Mouse (Mus musculus): ENCODE results near the gene Use1.
"Not testable (repeated sequence)": the region's sequence is repeated elsewhere in the genome, so short reads cannot be mapped to it uniquely, and the experiment has no call there.

Use1 gene

DNA sequence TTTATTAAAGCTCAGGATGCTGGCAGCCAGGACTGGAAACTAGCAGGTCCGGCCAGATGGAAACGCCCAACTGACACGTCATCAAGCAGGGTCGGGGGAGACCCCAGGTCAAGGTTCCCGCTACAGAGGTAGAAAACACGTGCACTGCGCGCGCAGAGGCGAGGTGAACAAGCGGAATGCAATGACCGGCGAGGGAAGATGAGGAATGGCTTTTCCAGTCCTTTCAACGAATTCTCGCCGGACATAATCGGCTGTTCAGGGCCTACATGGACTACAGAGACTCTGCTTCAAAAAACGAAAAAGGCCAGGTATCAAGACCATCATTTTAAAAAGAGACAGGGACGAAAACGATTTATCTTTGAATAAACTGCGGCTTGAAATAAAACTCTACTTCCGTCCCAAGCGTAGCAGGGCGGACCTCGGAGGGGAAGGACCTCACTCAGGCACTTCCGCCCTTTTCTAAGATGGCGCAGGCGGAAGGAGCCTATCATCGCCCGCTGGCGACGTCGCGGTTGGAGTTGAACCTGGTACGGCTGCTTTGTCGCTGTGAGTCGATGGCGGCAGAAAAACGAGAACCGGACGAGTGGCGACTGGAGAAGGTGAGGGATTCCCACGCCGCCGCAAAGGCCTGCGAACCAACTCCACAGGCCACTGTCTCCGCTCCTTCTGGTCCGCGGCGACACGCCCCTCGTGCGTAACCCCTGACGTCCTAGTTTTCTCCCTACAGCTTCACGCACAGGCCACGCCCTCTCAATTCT lies at the start of gene Use1:
Gene Use1 (plus strand): TSS at position 78 of the 758 bp plus-strand sequence.
- peak; percentile 92 for DNase-seq

DNA sequence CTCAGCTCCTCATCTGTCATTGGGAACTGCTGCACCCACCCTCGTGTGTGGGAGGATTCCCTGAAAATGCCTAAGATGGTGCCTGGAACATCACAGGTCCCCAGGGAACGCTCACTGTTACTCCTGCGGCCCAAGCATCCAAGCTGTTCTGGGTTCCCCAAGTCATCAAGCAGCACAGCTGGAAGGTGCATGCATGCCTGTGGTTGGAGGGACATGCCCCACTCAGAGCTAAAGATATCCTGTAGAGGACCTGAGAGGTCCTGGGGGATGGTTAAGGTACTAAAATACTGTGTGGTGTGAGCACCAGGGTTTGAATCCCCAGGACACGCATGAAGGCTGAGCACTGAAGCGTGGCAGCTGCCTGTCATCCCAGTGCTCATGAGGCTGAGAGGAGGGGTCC lies 48.0 kb upstream of the Use1 start:
- not testable (repeated sequence) for DNase-seq

DNA sequence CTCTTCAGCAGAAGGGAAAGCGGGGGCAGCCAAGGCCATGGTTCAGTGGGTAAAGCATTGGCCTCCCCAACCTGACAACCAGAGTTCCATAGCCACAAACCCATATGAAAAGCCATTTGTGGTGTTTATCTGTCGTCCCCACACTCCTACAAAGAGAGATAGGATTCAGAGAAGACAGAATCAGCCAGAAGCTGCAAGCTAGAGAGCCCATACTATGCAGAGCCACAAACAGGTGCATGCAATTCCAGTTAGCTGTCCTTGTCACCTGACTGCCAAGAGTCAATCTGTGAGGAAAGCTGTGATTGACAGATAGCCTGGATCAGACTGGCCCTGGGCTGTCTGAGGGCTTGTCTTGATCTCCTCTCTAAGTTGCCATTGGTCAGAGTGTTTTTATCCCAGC lies 46.9 kb upstream of the Use1 start:
- DNase-seq: not testable (repeated sequence)

DNA sequence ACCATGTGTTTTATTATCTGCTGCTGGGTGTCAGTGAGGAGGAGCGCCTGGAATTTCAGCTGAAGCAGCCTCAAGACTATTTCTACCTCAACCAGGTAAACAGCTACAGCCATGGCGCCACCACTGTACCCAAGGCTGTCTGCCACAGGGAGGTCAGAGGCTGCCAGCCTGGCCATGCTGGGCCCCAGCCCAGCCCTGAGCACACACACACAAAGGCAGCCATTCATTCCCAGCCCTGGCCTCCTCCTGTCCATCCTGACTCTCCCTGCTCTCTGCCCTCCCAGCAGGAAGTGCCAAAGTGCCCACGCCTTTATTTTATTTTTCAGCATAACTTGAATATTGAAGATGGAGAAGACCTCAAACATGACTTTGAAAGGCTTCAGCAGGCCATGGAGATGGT lies 43.7 kb upstream of the Use1 start:
- no peak for DNase-seq

DNA sequence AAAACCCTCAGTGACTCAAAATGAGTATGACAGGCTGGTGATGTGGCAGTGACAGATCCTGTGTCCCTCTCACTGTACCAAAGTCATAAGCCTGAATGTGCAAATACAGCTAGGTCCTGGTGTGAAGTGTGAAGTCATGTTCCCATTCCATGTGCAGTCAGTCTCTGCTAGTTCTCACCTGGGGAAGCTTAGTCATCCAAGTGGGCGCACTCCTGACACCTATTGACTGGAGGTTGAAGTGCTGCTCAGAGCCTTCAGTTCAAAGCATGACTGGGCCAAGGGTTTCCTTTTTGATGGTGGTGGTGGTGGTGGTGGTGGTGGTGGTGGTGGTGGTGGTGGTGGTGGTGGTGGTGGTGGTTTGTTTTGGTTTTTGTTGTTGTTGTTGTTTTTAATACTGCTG lies 41.8 kb upstream of the Use1 start:
- DNase-seq: peak; percentile 38

DNA sequence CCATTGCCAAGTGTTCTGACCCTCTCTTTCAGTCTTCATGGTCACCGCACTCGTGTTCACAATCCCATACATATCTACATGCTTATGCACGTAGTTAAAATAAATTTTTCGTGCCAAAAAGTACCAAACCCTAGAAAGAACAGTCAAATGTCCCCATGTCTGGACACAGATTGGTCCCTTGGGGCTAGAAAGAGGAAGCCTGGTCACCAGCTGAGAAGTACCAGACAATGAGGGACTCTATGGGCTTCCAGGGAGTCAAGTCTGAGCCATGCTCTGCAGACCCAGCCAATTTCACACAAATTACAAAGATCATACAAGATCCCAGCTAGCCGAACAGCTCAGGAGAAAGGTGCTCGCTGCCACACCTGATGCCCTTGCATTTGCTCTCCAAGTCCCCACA lies 28.8 kb upstream of the Use1 start:
- not testable (repeated sequence) for DNase-seq

DNA sequence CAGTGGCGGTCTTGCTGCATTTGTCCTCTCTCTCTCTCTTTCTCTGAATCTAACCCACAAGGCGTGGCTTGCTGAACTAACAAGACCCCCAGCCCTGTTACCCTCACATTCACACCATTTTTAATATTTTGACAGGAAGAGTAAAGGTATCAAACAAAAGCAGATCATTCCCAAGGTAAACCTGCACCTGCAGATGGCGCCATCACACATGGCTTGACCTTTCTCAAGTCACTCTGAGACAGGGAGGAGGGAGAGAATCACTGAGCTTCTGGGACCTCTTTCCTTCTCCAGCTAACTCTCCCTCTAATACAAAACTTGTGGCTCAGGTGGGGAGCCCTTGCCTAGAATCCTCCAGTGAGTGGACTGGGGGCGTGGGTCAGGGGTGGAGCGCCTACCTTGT lies 26.0 kb upstream of the Use1 start:
- peak; percentile 55 for DNase-seq

DNA sequence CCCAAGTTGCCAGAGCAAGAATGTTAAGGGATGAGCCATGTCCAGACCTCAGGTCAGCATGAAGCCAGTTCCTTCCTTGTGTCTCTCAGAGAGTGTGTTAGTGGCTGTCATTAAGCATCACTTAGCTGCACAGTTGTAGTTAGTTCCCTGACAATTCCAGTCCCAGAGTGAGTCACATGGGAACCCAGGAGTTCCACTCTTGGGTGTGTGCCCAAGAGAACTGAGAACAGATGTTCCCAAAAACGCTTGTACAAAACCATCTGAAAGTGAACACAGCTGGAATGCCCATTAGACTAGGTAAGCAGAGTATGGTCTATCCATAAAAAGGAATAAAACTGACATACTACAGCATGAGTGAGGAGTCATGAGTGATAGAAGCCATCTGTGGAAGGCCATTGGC lies 20.1 kb upstream of the Use1 start:
- DNase-seq: no peak

DNA sequence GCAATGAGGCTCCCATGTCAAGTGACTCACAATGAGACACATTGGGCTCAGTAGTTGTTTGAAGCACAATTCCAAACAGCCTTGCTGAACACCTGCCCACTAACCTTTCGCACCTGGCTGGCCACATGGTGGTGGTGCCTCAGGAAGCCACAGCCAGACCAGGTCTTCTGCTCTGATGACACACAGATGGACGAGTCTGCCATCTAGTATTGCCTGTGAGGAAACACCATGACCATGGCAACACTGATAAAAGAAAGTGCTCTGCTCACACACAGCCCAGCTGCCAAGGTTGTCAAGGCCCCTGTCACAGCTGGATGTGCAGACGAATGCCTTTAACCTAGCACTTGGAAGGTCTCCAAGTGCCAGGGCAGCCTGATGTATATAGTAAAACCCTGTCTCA lies 15.5 kb upstream of the Use1 start:
- no peak for DNase-seq

DNA sequence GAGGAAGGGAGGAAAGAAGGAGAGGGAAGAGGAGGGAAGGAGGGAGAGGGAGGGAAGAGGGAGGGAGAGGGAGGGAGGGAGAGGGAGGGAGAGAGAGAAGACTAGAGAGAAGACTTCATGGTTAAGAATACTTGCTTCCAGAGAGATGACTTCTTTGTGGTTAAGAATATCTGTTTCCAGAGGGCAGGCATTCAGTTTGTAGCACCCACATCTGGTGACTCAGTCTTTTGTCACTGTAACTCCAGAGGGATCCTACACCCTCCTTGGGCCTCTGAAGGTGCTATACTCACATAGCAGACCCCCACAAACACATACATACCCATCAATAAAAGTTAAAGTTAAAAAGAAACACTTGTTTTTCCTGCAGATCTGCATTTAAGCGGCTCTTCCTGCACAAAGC lies 15.1 kb upstream of the Use1 start:
- DNase-seq: no peak

DNA sequence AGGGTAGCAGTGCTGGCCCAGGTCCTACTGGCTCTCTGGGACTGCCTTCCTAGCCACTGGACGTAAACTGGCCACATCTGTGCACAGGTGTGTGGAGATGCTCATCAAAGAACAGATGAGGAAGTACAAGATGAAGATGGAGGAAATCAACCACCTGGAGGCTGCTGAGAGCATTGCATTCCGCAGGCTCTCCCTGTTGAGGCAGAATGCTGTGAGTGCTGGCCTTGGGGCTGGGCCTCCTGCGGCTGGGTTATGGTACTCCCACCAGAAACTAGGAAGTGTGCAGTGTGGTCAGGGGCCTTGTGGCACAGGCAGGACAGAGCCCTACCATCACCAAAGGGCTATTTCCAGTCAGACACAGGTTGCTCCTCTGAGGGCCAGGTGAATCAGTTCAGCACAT lies 8.6 kb upstream of the Use1 start:
- no peak for DNase-seq

DNA sequence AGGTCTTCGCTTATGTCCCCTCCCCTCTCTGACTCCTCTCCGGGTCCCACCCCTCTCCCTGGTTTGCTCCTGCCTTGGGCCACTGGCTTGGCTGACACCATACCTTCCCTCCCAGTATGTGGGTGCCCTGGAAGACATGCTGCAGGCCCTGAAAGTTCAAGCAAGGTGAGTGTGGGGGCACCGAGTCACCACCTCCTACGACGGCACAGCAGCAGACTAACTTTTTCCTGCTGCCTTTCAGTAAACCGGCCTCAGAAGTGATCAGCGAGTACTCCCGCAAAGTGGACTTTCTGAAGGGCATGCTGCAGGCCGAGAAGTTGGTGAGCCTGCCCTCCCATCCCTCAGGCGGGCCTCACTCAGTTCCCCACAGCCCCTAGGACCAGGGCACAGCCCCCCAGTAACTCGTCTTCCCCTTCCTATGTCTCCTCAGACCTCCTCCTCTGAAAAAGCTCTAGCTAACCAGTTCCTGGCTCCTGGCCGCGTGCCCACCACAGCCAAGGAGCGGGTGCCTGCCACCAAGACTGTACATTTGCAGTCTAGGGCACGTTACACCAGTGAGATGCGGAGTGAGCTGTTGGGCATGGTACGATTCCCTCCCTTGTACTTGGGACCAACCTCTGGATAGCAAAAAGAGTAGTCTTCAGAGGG lies 1.0 kb downstream of the Use1 start:
- no peak for DNase-seq

DNA sequence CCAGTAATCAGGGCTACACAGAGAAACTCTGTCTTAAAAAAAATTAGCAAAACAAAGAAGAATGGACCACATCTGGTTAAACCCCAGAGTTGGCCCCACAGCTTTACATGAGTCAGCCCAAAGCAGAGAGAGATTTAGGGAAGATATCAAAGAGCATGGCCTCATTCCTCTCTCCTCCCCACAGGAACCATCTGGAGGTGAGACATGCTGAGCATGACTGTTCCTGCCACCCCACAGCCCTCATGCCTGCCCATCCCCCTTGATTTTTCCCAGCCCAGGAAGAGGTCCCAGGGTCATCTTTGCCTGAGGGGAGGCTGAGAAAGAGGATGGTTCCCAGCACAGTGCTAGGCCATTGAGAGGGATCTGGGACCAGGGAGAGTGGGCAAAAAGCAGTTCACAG lies 1.7 kb downstream of the Use1 start:
- DNase-seq: no peak

DNA sequence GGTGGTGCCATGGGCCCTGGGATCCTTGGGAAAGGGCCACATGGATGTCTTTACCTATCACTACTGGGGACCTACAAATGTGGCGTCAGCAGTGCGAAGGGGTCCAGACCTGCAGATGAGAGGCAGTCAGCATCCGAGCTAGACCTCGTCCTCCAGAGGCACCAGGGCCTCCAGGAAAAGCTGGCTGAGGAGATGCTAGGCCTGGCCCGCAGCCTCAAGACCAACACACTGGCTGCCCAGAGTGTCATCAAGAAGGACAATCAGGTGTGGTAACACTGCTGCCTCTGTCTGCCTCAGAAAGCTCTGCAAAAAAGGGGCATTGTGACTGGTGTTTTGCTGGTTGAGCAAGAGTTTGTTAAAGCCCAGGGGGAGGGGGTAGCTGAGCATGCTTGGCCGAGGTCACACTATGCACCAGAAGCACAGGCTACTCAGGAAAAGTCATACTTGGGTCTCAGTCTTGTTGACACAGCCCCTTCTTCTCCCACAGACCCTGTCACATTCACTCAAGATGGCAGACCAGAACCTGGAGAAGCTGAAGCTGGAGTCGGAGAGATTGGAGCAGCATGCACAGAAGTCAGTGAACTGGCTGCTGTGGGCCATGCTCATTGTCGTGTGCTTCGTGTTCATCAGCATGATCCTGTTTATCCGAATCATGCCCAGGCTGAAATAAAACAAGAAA lies 2.5 kb downstream of the Use1 start:
- DNase-seq: no peak

DNA sequence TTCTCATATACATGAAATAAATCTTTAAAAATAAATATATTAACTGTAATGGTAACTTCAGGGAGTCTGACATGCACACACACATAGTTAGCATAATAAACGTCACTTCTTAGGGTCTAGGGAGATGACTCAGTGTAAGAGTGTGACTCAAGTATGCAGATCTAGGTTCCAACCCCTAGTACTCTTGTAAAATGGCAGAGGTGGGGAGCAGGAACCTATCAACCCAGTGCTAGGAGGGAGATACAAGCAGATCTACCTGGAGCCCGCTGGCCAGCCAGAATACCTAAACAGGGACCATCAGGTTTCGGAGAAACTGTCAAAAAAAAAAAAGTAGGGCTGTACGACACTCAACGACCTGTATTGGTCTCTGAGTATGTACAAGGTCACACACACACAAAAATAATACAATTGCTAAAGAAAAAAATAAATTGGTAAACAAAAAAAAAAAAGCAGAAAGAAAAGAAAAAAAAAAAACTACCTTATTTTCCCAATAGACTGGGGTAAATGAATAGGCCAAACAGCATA lies 4.1 kb downstream of the Use1 start:
- no peak for DNase-seq

DNA sequence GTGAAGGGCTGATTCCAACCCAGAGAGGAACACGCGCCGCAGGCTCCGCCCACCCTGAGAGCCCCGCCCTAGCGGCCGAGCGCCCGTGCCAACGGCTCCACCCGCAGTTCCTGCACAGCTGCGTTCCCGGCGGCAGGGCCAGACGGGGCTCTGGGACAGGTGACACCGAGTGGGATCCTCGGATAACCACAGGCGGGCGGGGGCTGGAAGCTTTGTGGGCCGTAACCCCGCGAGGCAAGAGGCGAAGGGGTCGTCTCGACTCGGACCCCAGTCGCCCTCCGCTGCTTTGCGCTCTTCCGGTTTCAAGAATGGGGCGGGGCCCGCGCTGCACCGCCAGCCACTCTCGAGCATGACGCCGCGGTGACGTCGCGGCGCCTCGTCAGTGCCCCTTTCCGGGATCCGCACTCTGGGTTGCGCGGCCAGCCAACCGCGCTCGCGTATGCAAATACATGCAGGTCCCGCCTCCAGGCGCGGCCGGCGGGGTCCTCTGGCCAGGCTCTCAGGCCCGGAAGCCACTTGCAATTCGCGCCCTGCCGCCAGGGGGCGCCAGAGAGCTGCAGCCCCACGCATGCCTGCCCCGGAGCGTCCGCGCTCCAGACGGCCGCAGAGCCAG lies 4.7 kb downstream of the Use1 start, which contains the start of gene Ocel1:
Gene Ocel1 (plus strand): TSS at position 63 of the 613 bp plus-strand sequence.
- DNase-seq: peak; percentile 98

DNA sequence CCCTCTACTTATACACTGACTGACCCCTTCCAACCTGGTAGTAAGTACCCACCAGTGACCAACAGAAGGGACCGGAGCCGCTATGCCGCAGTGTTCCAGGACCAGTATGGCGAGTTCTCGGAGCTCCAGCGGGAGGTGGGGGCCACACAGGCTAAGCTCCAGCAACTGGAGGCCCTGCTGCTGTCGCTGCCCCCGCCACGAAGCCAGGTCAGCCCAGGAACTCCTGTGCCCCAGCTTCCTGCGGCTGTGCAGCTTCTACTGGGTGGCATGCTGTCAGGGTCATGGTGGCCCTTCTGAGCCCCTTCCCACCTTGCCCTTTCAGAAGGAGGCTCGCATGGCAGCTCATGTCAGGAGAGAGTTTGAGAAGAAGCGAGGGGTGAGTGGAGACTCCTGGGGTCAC lies 5.8 kb downstream of the Use1 start:
- DNase-seq: no peak

DNA sequence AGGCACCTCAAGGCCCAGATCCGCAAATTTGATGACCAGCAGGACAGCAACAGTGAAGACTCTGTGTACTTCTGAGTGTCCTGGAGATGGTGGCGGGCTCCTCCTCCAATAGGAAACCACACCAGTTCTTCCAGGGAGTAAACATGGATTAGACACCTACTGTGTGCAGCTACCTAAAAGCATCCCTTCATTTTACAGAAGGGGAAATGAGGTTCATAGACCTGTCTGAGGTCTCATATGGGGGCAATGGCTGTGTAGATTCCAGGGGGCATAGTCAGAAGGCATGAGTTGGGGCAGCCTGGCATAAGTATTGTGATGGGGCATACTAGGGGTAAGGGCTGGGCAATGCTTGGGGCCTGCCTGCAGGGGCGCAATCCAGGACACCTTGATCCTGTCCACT lies 6.4 kb downstream of the Use1 start:
- DNase-seq: no peak

DNA sequence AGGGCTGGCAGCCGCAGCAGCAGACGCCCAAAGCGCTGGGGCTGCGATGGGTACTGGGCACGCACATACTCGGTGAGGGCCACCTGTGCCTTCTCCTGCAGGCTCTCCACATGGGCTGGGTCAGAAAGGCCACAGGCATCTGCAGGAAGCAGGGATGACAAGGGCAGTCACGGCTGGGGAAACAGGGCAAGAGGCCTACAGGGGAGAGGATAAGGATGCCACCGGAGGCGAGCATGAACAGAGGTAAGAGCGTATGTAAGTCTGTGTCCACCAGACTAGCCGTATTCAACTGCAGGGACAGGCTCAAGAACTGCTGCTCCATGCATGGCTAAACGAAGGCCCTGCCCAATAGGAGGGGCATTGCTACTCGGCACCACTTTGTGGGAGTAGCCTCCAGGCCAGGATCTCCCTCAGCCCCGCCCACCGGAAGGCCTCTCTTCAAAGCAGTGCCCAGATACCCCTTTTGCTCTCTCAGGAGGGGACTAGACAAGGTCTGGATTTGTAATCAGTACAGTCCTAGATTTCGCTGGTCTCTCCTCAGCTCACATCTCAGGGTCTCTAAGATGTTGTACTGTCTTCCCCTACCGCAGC lies 8.1 kb downstream of the Use1 start:
- DNase-seq: no peak

DNA sequence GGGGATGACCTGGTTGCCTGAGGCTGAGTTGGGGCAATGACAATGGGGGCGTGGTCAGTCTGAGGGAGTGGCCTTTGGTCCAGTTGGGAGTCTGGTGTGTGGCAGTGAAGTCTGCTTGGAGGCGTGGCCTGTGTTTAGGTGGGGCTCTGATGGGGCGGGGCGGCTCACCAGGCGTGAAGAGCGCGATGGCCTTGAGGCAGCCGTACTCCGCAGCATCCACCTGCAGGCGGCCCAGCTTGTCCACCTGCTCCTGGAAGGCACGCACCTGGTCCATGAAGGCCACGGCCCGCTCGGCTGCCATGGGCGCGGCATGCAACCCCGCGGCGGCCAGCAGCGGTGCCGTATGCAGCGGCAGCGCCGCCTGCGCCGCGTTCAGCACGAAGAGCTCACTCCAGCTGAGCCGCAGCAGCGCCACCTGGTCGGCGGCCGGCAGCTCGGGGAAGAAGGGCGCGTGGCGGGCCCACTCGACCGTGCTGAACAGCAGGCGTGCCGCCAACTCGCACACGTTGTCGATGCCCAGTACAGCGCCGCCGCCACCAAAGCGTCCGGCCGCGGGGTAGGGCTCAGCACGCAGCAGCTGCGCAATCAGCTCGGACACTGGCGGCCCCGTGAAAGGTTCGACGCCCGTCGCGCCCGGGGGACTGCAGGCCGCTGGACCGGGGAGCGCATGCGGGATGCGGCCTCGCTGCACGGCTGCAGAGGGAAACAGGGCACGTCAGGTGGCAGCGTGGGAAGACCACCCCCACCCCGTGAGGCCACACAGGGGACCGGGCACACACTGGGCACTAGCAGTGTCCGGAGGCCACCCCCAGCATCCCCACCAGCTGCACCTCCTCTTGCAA lies 9.2 kb downstream of the Use1 start:
- peak; percentile 64 for DNase-seq

DNA sequence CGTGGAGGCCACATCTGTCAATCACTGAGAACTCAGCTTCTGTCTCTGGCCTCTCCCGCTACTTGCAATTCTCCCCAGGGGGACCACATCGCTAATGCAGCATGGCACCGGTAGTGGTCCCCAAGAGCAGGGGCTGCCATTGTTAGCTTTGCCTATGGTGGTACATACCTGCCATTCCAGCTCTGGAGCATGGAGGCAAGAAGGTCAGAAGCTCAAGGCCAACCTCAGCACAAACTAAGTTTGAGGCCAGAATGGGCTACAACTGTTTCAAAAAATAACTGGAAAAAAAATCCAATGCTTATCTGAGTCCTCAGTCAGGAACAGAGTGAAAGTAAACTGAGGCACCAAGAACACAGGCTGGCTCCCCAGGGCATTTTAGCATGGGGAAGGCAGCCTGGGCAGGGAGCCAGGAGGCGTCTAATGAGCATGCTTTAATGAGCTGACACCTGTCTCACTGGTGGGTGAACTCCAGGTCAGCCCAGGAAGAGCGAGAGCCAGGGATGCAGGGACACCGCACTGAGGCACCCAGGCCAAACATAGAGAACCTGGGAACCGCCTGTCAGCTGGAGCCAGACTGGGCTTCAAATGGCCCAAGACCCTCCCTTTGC lies 9.9 kb downstream of the Use1 start:
- DNase-seq: no peak

DNA sequence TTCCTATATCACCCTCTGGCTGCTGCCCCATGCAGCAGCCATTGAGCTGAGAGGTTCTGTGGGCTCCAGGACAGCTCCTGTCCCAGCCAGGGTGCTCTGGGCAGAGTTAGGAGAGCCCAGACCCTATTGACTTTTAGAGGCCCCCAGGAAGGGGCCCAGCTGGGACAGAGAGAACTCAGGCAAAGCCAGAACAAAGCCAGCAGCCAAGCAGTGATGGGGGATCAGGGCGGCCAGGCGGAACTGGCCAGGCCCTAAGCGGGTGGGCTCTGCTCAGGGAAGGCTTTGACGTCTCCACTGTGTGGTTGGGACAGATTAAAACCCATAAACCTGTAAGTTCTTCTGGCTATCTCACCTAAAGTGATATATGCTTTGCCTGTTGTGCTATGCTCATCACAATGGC lies 12.4 kb downstream of the Use1 start:
- DNase-seq: no peak

Data from lung, postnatal 14 days (tissue).